8 mouse cellular contexts compared by ENCODE assay signal in the genomic region with DNA sequence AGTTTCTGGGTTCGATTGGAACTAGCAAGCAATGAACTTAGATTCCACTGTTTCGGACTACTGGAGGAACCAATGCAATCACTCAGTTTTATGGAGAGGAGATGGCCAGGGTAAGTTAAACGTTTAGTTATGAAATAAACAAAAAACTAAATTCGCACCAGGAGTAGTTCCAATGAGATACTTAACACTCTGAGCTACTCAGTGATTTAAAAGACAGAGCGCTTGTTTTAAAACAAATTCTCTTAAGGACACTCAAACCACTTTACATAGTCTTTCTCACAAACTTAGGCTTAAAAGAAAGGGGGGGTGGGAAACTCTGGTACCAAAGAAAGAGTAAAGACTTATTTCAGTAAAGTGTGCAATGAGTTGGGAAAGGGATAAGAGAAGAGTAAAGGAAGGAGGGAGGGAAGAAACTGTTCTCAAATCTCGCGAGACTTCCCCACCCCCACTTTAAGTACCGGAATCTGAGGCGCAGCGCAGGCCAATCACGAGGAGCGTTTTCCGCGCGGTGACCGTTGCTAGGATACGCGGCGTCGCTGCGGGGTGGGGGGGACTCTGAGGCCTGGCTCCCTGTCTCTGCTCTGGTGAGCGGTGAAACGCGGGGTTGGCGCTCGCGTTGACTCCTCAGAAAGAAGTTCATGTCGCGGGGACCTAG. TPM values are rescaled to one million over a fixed set of nuclear protein-coding genes. Genes with fewer than 3 reads are reported as not detected.
A peak's percentile ranks its signal among the peaks of the same experiment; 100 is the strongest.
DNase-seq lines count a peak whose midpoint lies in the region; ATAC-seq and TF ChIP-seq lines count a peak whose summit lies in the region.

A gene (plus strand): TSS at position 520 of the 655 bp plus-strand sequence.

- H3K4me2 ChIP-seq in forebrain, embryonic 16.5 days (ENCODE audit: low read length): peak within 1 kb of the TSS; percentile 83
- peak within 1 kb of the TSS; percentile 65 for H3K4me2 ChIP-seq in lung, embryonic 14.5 days

- H3K9ac ChIP-seq in forebrain, embryonic 16.5 days (replicated peaks; ENCODE audit: low read depth, low read length): peak within 1 kb of the TSS; percentile 74
- H3K9ac ChIP-seq in lung, embryonic 14.5 days: peak within 1 kb of the TSS; percentile 70

- peak; percentile 83 for DNase-seq in G1E (ENCODE audit: low spot score)
- peak; percentile 93 to 96 for DNase-seq in cerebellum, adult 18-20 months
- peak; percentile 86 to 87 for DNase-seq in heart, postnatal 36 days
- peak; percentile 94 to 96 for DNase-seq in layer of hippocampus, adult 2 months (ENCODE audit: low spot score in 2 of 2)
- peak; percentile 99 for DNase-seq in lung, embryonic 14.5 days
- peak; percentile 89 for DNase-seq in thymus, adult 2 months

- TF ChIP-seq CTCF in G1E (IDR thresholded peaks at IDR 0.05; ENCODE audit: low read depth, low read length): no peak
- TF ChIP-seq CTCF in layer of hippocampus, adult 2 months (conservative IDR thresholded peaks at IDR 0.05): no peak
- no peak for TF ChIP-seq CTCF in lung, embryonic 14.5 days (IDR thresholded peaks at IDR 0.05; ENCODE audit: low read depth)
- no peak for TF ChIP-seq CTCF in olfactory bulb, adult 2 months (IDR thresholded peaks at IDR 0.05; ENCODE audit: insufficient read depth, low read depth, low read length)
- 0 out of 2 replicates have a peak, but pooled peaks have one; percentile 29 for TF ChIP-seq CTCF in thymus, adult 2 months (IDR thresholded peaks at IDR 0.05; ENCODE audit: borderline replicate concordance, control insufficient read depth, extremely low read depth, insufficient read depth, low read length, poor library complexity)

- peak within 1 kb of the TSS; percentile 74 for H3K4me3 ChIP-seq in G1E (ENCODE audit: low read depth, low read length)
- H3K4me3 ChIP-seq in forebrain, embryonic 16.5 days (replicated peaks; ENCODE audit: low read length): peak within 1 kb of the TSS; percentile 81
- peak within 1 kb of the TSS; percentile 83 for H3K4me3 ChIP-seq in layer of hippocampus, adult 2 months
- H3K4me3 ChIP-seq in lung, embryonic 14.5 days (ENCODE audit: low read depth, low read length): peak within 1 kb of the TSS; percentile 62
- peak within 1 kb of the TSS; percentile 66 for H3K4me3 ChIP-seq in olfactory bulb, adult 2 months (ENCODE audit: insufficient read depth, low read depth, low read length)
- peak within 1 kb of the TSS; percentile 93 for H3K4me3 ChIP-seq in thymus, adult 2 months (ENCODE audit: control insufficient read depth, insufficient read depth, low read length)

- H3K36me3 ChIP-seq in G1E (replicated peaks): no peaks in the 10 kb centered on the region
- H3K36me3 ChIP-seq in forebrain, embryonic 16.5 days (ENCODE audit: control insufficient read depth, insufficient read depth): no peaks in the 10 kb centered on the region
- no peaks in the 10 kb centered on the region for H3K36me3 ChIP-seq in lung, embryonic 14.5 days (ENCODE audit: insufficient read depth)
- H3K36me3 ChIP-seq in thymus, adult 2 months (ENCODE audit: control insufficient read depth, insufficient read depth, low read length): no peaks in the 10 kb centered on the region

- H3K27me3 ChIP-seq in G1E (ENCODE audit: insufficient read depth, low read length): no peaks in the 10 kb centered on the region
- no peaks in the 10 kb centered on the region for H3K27me3 ChIP-seq in forebrain, embryonic 16.5 days (replicated peaks; ENCODE audit: control insufficient read depth, insufficient read depth, low read length)
- H3K27me3 ChIP-seq in lung, embryonic 14.5 days (ENCODE audit: insufficient read depth, low read length): no peaks in the 10 kb centered on the region
- no peaks in the 10 kb centered on the region for H3K27me3 ChIP-seq in thymus, adult 2 months (ENCODE audit: control insufficient read depth, insufficient read depth, low read length)

- H3K9me3 ChIP-seq in G1E (replicated peaks): no peaks in the 10 kb centered on the region
- H3K9me3 ChIP-seq in forebrain, embryonic 16.5 days (ENCODE audit: control insufficient read depth, low read length): no peaks in the 10 kb centered on the region
- no peaks in the 10 kb centered on the region for H3K9me3 ChIP-seq in lung, embryonic 14.5 days (ENCODE audit: low read depth, low read length)

- peaks cover 21% of the 10 kb centered on the region for H3K4me1 ChIP-seq in G1E (ENCODE audit: insufficient read depth, low read depth, low read length)
- peaks cover 12% of the 10 kb centered on the region for H3K4me1 ChIP-seq in forebrain, embryonic 16.5 days (replicated peaks; ENCODE audit: control insufficient read depth, insufficient read depth, low read length)
- H3K4me1 ChIP-seq in lung, embryonic 14.5 days (ENCODE audit: insufficient read depth): no peaks in the 10 kb centered on the region
- H3K4me1 ChIP-seq in olfactory bulb, adult 2 months (ENCODE audit: control insufficient read depth, insufficient read depth, low read length): no peaks in the 10 kb centered on the region
- H3K4me1 ChIP-seq in thymus, adult 2 months (replicated peaks; ENCODE audit: control insufficient read depth, insufficient read depth, low read length): peaks cover 4% of the 10 kb centered on the region; the same call in 1 of the 2 replicates

- 1% methylated on average over 29 of the region's 29 CpGs for WGBS in forebrain, embryonic 16.5 days
- WGBS in lung, embryonic 14.5 days: 2% methylated on average over 29 of the region's 29 CpGs
- WGBS in olfactory bulb, adult 2 months: 1% methylated on average over 29 of the region's 29 CpGs
- 5% methylated on average over 29 of the region's 29 CpGs for WGBS in thymus, adult 2 months

- intact Hi-C loops in heart, postnatal 36 days (cut with DNase I): loop anchor here (1.0 kb wide), 1 partner anchor 11 kb away; a partner anchor contains a TSS

- 0 out of 2 replicates have a peak, but pooled peaks have one; percentile 39 for TF ChIP-seq POLR2A in olfactory bulb, adult 2 months (IDR thresholded peaks at IDR 0.05; ENCODE audit: insufficient read depth, low read depth, low read length)
- TF ChIP-seq POLR2A in thymus, adult 2 months (IDR thresholded peaks at IDR 0.05; ENCODE audit: control insufficient read depth, extremely low read depth, insufficient read depth, low read length, poor library complexity): 0 out of 2 replicates have a peak, but pooled peaks have one; percentile 39

- ATAC-seq in G1E (ENCODE audit: extremely low read depth, insufficient number of reproducible peaks, low FRiP score, poor library complexity, severe bottlenecking): peak; percentile 93
- ATAC-seq in forebrain, embryonic 16.5 days: peak; percentile 100
- peak; percentile 100 for ATAC-seq in lung, embryonic 14.5 days (ENCODE audit: insufficient read depth)

- H3K27ac ChIP-seq in forebrain, embryonic 16.5 days (ENCODE audit: low read length): peak within 1 kb of the TSS; percentile 67
- H3K27ac ChIP-seq in layer of hippocampus, adult 2 months: peak within 1 kb of the TSS; percentile 88
- peak within 1 kb of the TSS; percentile 51 for H3K27ac ChIP-seq in lung, embryonic 14.5 days (ENCODE audit: low read depth)
- peak within 1 kb of the TSS; percentile 61; the same call in 1 of the 2 replicates for H3K27ac ChIP-seq in olfactory bulb, adult 2 months (ENCODE audit: insufficient read depth, low read depth, low read length)
- no peak within 1 kb of the TSS for H3K27ac ChIP-seq in thymus, adult 2 months (ENCODE audit: control insufficient read depth, insufficient read depth, low read length)

RNA-seq across cellular contexts. Expression of the gene that starts here (rescaled TPM):
- total RNA-seq in G1E (2014; fragmentation: Nextera tagmentation) (10.5 and 17.6 TPM in 2 replicates), G1E (2017) (16.8 and 17.7 TPM in 2 replicates)
- polyA plus RNA-seq in G1E (2012): 1.4 and 1.8 TPM in 2 replicates
- polyA plus RNA-seq in forebrain, embryonic 16.5 days (2015; fragmentation: Nextera tagmentation; extraction: Ambion mirVana): 26.2 and 26.8 TPM in 2 replicates
- total RNA-seq in heart, postnatal 36 days (2021): 1 to 10 TPM; 5.1 to 6.1 TPM
- 10 to 100 TPM; 26.0 to 28.4 TPM for total RNA-seq in layer of hippocampus, adult 2 months (2021)
- polyA plus RNA-seq in lung, embryonic 14.5 days (2014; fragmentation: Nextera tagmentation; extraction: Ambion mirVana): 33.1 and 34.1 TPM in 2 replicates
- not detected in 2 replicates for polyA plus RNA-seq in olfactory bulb, adult 2 months (2012; ENCODE audit: insufficient read depth, insufficient read length, low replicate concordance, missing spikeins)
- 0.55 and 1.0 TPM in 2 replicates for polyA plus RNA-seq in thymus, adult 2 months (2012; rRNA removed)
